In the genomic region with DNA sequence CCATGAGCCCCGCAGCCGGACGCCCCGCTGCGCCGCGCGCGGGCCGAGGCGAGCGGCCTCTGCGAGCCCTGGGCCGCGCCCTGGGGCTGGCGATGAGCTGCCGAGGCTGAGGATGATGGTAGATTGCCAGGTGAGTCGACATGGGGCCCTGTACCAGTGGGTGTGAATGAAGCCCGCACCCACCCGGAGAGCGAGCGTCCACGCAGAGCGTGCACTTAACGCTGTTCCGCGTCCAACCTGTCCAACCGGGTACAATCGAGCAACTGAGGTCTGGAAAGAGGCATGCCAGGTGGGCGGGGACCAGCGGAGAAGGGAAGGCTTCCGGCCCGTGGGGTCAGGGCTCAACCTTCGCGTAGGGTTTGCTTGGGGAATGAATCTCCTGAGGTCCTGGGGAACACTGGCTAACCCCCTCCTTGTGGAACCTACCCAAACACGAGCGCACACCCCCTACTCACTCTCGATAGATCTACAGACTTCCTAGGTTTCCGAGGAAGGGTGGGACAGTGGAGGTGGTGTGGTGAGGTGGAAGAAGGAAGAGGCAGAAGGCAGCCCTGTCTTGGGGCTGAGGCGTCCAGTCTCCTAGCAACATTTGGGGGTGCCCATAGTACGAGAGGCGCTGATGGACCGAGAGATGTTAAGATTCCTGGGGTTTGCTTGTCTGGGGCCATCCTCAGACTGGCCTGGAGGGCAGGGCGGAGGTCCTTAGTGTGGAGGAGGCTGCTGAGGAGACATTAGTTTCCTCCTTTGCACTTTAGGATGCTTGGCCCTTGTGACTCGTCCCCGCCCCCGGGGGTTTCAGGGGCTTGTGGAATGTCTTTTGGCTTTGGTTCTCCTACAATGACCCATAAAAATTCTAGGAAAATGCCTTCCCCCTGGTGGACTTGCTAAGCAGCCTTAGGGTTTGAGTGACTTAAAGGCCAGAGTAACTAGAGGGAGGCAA, we compare ENCODE assay signal across 8 mouse cellular contexts. TPM values are rescaled to one million over a fixed set of nuclear protein-coding genes. Genes with fewer than 3 reads are reported as not detected.
DNase-seq lines count a peak whose midpoint lies in the region; ATAC-seq and TF ChIP-seq lines count a peak whose summit lies in the region.

No protein-coding gene starts in this region.

- H3K4me1 ChIP-seq in CH12.LX (ENCODE audit: control insufficient read depth in 1 of 2, insufficient read depth in 2 of 2), result peaks cover 24 to 40% of the 10 kb centered on the region in 2 experiments
- peaks cover 17% of the 10 kb centered on the region for H3K4me1 ChIP-seq in heart, embryonic 16.5 days (ENCODE audit: control insufficient read depth, insufficient read depth, low read length)
- H3K4me1 ChIP-seq in limb, embryonic 12.5 days (replicated peaks), result peaks cover 37% of the 10 kb centered on the region
- peaks cover 43% of the 10 kb centered on the region for H3K4me1 ChIP-seq in midbrain, embryonic 16.5 days (ENCODE audit: control insufficient read depth, insufficient read depth, low read length)

- H3K36me3 ChIP-seq in CH12.LX (replicated peaks in 1 of 2; ENCODE audit: control insufficient read depth in 1 of 2, insufficient read depth in 1 of 2, low read length in 1 of 2), result peaks cover 0 to 5% of the 10 kb centered on the region in 2 experiments
- H3K36me3 ChIP-seq in heart, embryonic 16.5 days (ENCODE audit: control insufficient read depth, insufficient read depth), result no peaks in the 10 kb centered on the region
- 0 out of 2 replicates have a peak, but pooled peaks cover 6% of the 10 kb centered on the region for H3K36me3 ChIP-seq in limb, embryonic 12.5 days
- no peaks in the 10 kb centered on the region for H3K36me3 ChIP-seq in midbrain, embryonic 16.5 days (ENCODE audit: control insufficient read depth, insufficient read depth, low read length)

- no peak overlapping the region for H3K27ac ChIP-seq in CH12.LX (ENCODE audit: insufficient read depth, low read depth)
- no peak overlapping the region for H3K27ac ChIP-seq in heart, embryonic 16.5 days (ENCODE audit: low read length)
- peak overlapping the region; percentile 75 for H3K27ac ChIP-seq in limb, embryonic 12.5 days
- H3K27ac ChIP-seq in midbrain, embryonic 16.5 days (ENCODE audit: low read length), result peak overlapping the region; percentile 92

- ATAC-seq in heart, embryonic 16.5 days (replicated peaks; ENCODE audit: extremely low read depth, insufficient read depth, low FRiP score), result no peak; the same call in 1 of the 2 replicates
- ATAC-seq in limb, embryonic 12.5 days (ENCODE audit: insufficient number of reproducible peaks, insufficient read depth, low FRiP score, low TSS enrichment, low read depth), result peak; percentile 60
- peak; percentile 53 for ATAC-seq in midbrain, embryonic 16.5 days

- dilution Hi-C loops in CH12.LX (cut with MboI; ENCODE audit: extremely low pct_ligation_motif_present, extremely low pct_unique_long_range_greater_than_20kb, low sequenced_read_pairs), result no loop called here

- WGBS in heart, embryonic 16.5 days, result 8% methylated on average over 47 of the region's 47 CpGs
- 7% methylated on average over 47 of the region's 47 CpGs for WGBS in limb, embryonic 12.5 days
- WGBS in midbrain, embryonic 16.5 days, result 4% methylated on average over 44 of the region's 47 CpGs

- TF ChIP-seq EP300 in CH12.LX (IDR thresholded peaks at IDR 0.05; ENCODE audit: low read length), result no peak

- no peak for TF ChIP-seq CTCF in CH12.LX (conservative IDR thresholded peaks at IDR 0.05 in 1 of 2, IDR thresholded peaks at IDR 0.05 in 1 of 2; ENCODE audit: low read depth in 2 of 2, low read length in 2 of 2)

- H3K9ac ChIP-seq in CH12.LX (ENCODE audit: insufficient read depth, low read depth), result peak overlapping the region; percentile 73
- peak overlapping the region; percentile 76 for H3K9ac ChIP-seq in heart, embryonic 16.5 days (ENCODE audit: low read length)
- H3K9ac ChIP-seq in limb, embryonic 12.5 days (replicated peaks), result peak overlapping the region; percentile 91
- peak overlapping the region; percentile 90 for H3K9ac ChIP-seq in midbrain, embryonic 16.5 days (ENCODE audit: low read depth, low read length)

- H3K9me3 ChIP-seq in CH12.LX (replicated peaks; ENCODE audit: low read length), result no peaks in the 10 kb centered on the region
- H3K9me3 ChIP-seq in heart, embryonic 16.5 days (replicated peaks; ENCODE audit: control insufficient read depth, low read length), result no peaks in the 10 kb centered on the region
- no peaks in the 10 kb centered on the region for H3K9me3 ChIP-seq in limb, embryonic 12.5 days
- no peaks in the 10 kb centered on the region for H3K9me3 ChIP-seq in midbrain, embryonic 16.5 days (replicated peaks; ENCODE audit: control insufficient read depth, low read length, poor library complexity, severe bottlenecking)

- peak overlapping the region; percentile 95 for H3K4me2 ChIP-seq in CH12.LX (ENCODE audit: insufficient read depth, low read depth, poor library complexity, severe bottlenecking)
- peak overlapping the region; percentile 83 for H3K4me2 ChIP-seq in heart, embryonic 16.5 days (ENCODE audit: low read depth, low read length)
- peak overlapping the region; percentile 89 for H3K4me2 ChIP-seq in limb, embryonic 12.5 days
- peak overlapping the region; percentile 97 for H3K4me2 ChIP-seq in midbrain, embryonic 16.5 days (ENCODE audit: low read length)

- intact Hi-C loops in gastrocnemius, postnatal 14 days (cut with DNase I; ENCODE audit: low total_unique reads), result loop anchor here (10.0 kb wide), 1 partner anchor 71 kb away; the partner anchor contains the start of gene Gtf3c5

- H3K27me3 ChIP-seq in CH12.LX (replicated peaks), result peaks cover 46% of the 10 kb centered on the region
- H3K27me3 ChIP-seq in heart, embryonic 16.5 days (ENCODE audit: control insufficient read depth, insufficient read depth, low read length), result no peaks in the 10 kb centered on the region; the same call in 1 of the 2 replicates
- H3K27me3 ChIP-seq in limb, embryonic 12.5 days, result no peaks in the 10 kb centered on the region
- no peaks in the 10 kb centered on the region for H3K27me3 ChIP-seq in midbrain, embryonic 16.5 days (ENCODE audit: control insufficient read depth, insufficient read depth, low read depth, low read length)

- no peak for TF ChIP-seq POLR2A in CH12.LX (IDR thresholded peaks at IDR 0.05; ENCODE audit: low read depth, low read length)

- peak overlapping the region; percentile 58 to 75 (median 61) for H3K4me3 ChIP-seq in CH12.LX (replicated peaks in 1 of 3; ENCODE audit: low read depth in 2 of 3, low read length in 2 of 3, poor library complexity in 1 of 3)
- H3K4me3 ChIP-seq in heart, embryonic 16.5 days (ENCODE audit: low read length), result peak overlapping the region; percentile 58
- peak overlapping the region; percentile 81 for H3K4me3 ChIP-seq in limb, embryonic 12.5 days (replicated peaks)
- peak overlapping the region; percentile 64 for H3K4me3 ChIP-seq in midbrain, embryonic 16.5 days (ENCODE audit: low read depth, low read length)

- TF ChIP-seq RAD21 in CH12.LX (IDR thresholded peaks at IDR 0.05; ENCODE audit: low read depth, low read length), result no peak

- in situ Hi-C loops in CH12.LX (cut with MboI; ENCODE audit: low pct_ligation_motif_present, low pct_unique_long_range_greater_than_20kb, low sequenced_read_pairs), result loop anchor here (5.0 kb wide), 1 partner anchor 34 kb away; no protein-coding TSS in a partner anchor

- H3K79me2 ChIP-seq in CH12.LX (replicated peaks; ENCODE audit: control insufficient read depth, extremely low read depth, insufficient read depth, poor library complexity, severe bottlenecking), result no peaks in the 10 kb centered on the region

- DNase-seq in gastrocnemius, postnatal 10 days, result peak; percentile 34
- DNase-seq in gastrocnemius, postnatal 14 days, result no peak
- no peak for DNase-seq in CH12.LX (ENCODE audit: extremely low read depth)
- DNase-seq in cerebellum, postnatal 14 days, result peak; percentile 61 to 68
- DNase-seq in thymus, postnatal 4 days, result peak; percentile 58

RNA-seq across cellular contexts. Expression of gene Ralgds, which starts 0.8 kb away (rescaled TPM):
- 10 to 100 TPM; 33.1 to 43.9 TPM for total RNA-seq in gastrocnemius, postnatal 10 days (2021)
- 10 to 100 TPM; 17.1 to 25.3 TPM for total RNA-seq in gastrocnemius, postnatal 14 days (2021)
- 11.0 and 11.4 TPM in 2 replicates for total RNA-seq in CH12.LX (2012; rRNA removed)
- 4.1 and 4.8 TPM in 2 replicates for total RNA-seq in CH12.LX (2014; rRNA removed)
- 6.6 and 7.4 TPM in 2 replicates for polyA plus RNA-seq in CH12.LX (2012; ENCODE audit: insufficient read length, low read depth)
- 21.2 and 22.3 TPM in 2 replicates for polyA plus RNA-seq in heart, embryonic 16.5 days (2015; fragmentation: Nextera tagmentation; extraction: Ambion mirVana)
- polyA plus RNA-seq in limb, embryonic 12.5 days (2016; fragmentation: Nextera tagmentation; extraction: Ambion mirVana), result 42.7 and 54.7 TPM in 2 replicates
- polyA plus RNA-seq in midbrain, embryonic 16.5 days (2015; fragmentation: Nextera tagmentation; extraction: Ambion mirVana), result 78.4 and 82.0 TPM in 2 replicates

RNA-seq across cellular contexts. Expression of gene Gm10134, which starts 7.8 kb away (rescaled TPM):
- 1 to 10 TPM in 1 of 2 experiments, not detected in 1; 2.0 TPM for total RNA-seq in gastrocnemius, postnatal 10 days (2021)
- total RNA-seq in gastrocnemius, postnatal 14 days (2021), result under 1 TPM in 1 of 2 experiments, not detected in 1; 0.90 TPM
- total RNA-seq in CH12.LX (2012; rRNA removed), result not detected in 2 replicates
- total RNA-seq in CH12.LX (2014; rRNA removed), result not detected in 2 replicates
- not detected in 2 replicates for polyA plus RNA-seq in CH12.LX (2012; ENCODE audit: insufficient read length, low read depth)
- polyA plus RNA-seq in heart, embryonic 16.5 days (2015; fragmentation: Nextera tagmentation; extraction: Ambion mirVana), result 1.3 and 1.4 TPM in 2 replicates
- 0.69 and 0.89 TPM in 2 replicates for polyA plus RNA-seq in limb, embryonic 12.5 days (2016; fragmentation: Nextera tagmentation; extraction: Ambion mirVana)
- polyA plus RNA-seq in midbrain, embryonic 16.5 days (2015; fragmentation: Nextera tagmentation; extraction: Ambion mirVana), result 2.3 and 3.6 TPM in 2 replicates

RNA-seq across cellular contexts. Expression of gene Gbgt1, which starts 17.0 kb away (rescaled TPM):
- 1 to 10 TPM; 1.9 to 3.5 TPM for total RNA-seq in gastrocnemius, postnatal 10 days (2021)
- 1 to 10 TPM; 1.7 to 1.9 TPM for total RNA-seq in gastrocnemius, postnatal 14 days (2021)
- not detected in 2 replicates for total RNA-seq in CH12.LX (2012; rRNA removed)
- total RNA-seq in CH12.LX (2014; rRNA removed), result not detected in 2 replicates
- not detected in 2 replicates for polyA plus RNA-seq in CH12.LX (2012; ENCODE audit: insufficient read length, low read depth)
- polyA plus RNA-seq in heart, embryonic 16.5 days (2015; fragmentation: Nextera tagmentation; extraction: Ambion mirVana), result 0.43 and 1.1 TPM in 2 replicates
- polyA plus RNA-seq in limb, embryonic 12.5 days (2016; fragmentation: Nextera tagmentation; extraction: Ambion mirVana), result 0.25 TPM in 1 of 2 replicates, not detected in the other
- polyA plus RNA-seq in midbrain, embryonic 16.5 days (2015; fragmentation: Nextera tagmentation; extraction: Ambion mirVana), result 1.1 and 1.2 TPM in 2 replicates

RNA-seq across cellular contexts. Expression of gene Mrps2, which starts 45.8 kb away (rescaled TPM):
- total RNA-seq in gastrocnemius, postnatal 10 days (2021), result 10 to 100 TPM; 28.3 to 31.5 TPM
- total RNA-seq in gastrocnemius, postnatal 14 days (2021), result 10 to 100 TPM; 25.3 to 28.5 TPM
- total RNA-seq in CH12.LX (2012; rRNA removed), result 21.3 and 28.7 TPM in 2 replicates
- 45.5 and 46.6 TPM in 2 replicates for total RNA-seq in CH12.LX (2014; rRNA removed)
- polyA plus RNA-seq in CH12.LX (2012; ENCODE audit: insufficient read length, low read depth), result 73.3 and 78.5 TPM in 2 replicates
- polyA plus RNA-seq in heart, embryonic 16.5 days (2015; fragmentation: Nextera tagmentation; extraction: Ambion mirVana), result 52.0 and 52.7 TPM in 2 replicates
- polyA plus RNA-seq in limb, embryonic 12.5 days (2016; fragmentation: Nextera tagmentation; extraction: Ambion mirVana), result 58.7 and 66.4 TPM in 2 replicates
- 45.7 and 47.8 TPM in 2 replicates for polyA plus RNA-seq in midbrain, embryonic 16.5 days (2015; fragmentation: Nextera tagmentation; extraction: Ambion mirVana)

RNA-seq across cellular contexts. Expression of gene 1700007K13Rik, which starts 47.6 kb away (rescaled TPM):
- total RNA-seq in gastrocnemius, postnatal 10 days (2021), result under 1 TPM in 1 of 2 experiments, not detected in 1; 0.34 TPM
- total RNA-seq in gastrocnemius, postnatal 14 days (2021), result under 1 TPM in 1 of 2 experiments, not detected in 1; 0.55 TPM
- 0.98 and 1.6 TPM in 2 replicates for total RNA-seq in CH12.LX (2012; rRNA removed)
- total RNA-seq in CH12.LX (2014; rRNA removed), result 0.74 TPM in 2 replicates
- 1.3 TPM in 1 of 2 replicates, not detected in the other for polyA plus RNA-seq in CH12.LX (2012; ENCODE audit: insufficient read length, low read depth)
- polyA plus RNA-seq in heart, embryonic 16.5 days (2015; fragmentation: Nextera tagmentation; extraction: Ambion mirVana), result 0.71 and 0.81 TPM in 2 replicates
- 0.70 and 0.73 TPM in 2 replicates for polyA plus RNA-seq in limb, embryonic 12.5 days (2016; fragmentation: Nextera tagmentation; extraction: Ambion mirVana)
- polyA plus RNA-seq in midbrain, embryonic 16.5 days (2015; fragmentation: Nextera tagmentation; extraction: Ambion mirVana), result 3.5 and 4.1 TPM in 2 replicates

Comparison
In these comparisons a context has a peak if more than half of its experiments do, and no peak if none do; other contexts are left out.
1. DNase-seq: peak in gastrocnemius, postnatal 10 days (single experiment), cerebellum, postnatal 14 days (2 of 2) and thymus, postnatal 4 days (single experiment); none in gastrocnemius, postnatal 14 days (single experiment) and CH12.LX (single experiment).
2. H3K27ac ChIP-seq: peak in limb, embryonic 12.5 days (single experiment) and midbrain, embryonic 16.5 days (single experiment); none in CH12.LX (single experiment) and heart, embryonic 16.5 days (single experiment).
3. Peak in every context shown above with its lines, with median percentiles within 50 percentile points of each other: H3K4me2 ChIP-seq, H3K4me3 ChIP-seq and H3K9ac ChIP-seq.